Mouse (Mus musculus): ENCODE data around the gene Hspa4l. TPM values are rescaled to one million over a fixed set of nuclear protein-coding genes. Genes with fewer than 3 reads are reported as not detected.

Hspa4l gene
- 1 to 10 TPM; 6.2 TPM for total RNA-seq (2021)
- long read RNA-seq, experiment 1, full-length matches to known transcripts: 3 of 3 reads
- long read RNA-seq, experiment 1, partial matches to known transcripts: 0 of 3 reads
- long read RNA-seq, experiment 1, other reads (novel, unspliced or antisense): 0 of 3 reads
- long read RNA-seq, experiment 2, partial matches to known transcripts: 1 of 2 reads
- long read RNA-seq, experiment 2, other reads (novel, unspliced or antisense): 1 of 2 reads

GRCm38 (mm10) chr3:40744024-40744835 lies at the start of gene Hspa4l:
Gene Hspa4l (plus strand): TSS chr3:40744495.
- no peak for DNase-seq

DNA sequence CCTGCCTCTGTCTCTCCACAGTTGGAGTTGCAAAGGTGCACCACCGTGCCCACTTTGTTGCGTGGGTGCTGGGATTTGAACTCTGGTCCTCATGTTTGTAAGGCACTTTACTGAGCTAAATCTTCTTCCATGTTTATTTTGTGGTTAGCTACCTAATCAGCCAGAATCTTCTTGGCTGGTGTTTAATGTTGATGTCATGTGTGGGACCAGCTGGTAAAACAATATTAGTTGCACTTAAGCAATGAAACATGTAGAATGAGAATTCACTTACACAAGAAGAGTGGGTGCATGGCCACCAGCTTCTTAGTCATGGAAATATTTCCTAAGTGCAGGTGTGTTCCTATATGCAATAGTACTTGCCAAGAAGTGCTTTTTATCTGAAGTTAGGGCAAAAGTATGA lies 49.1 kb upstream of the Hspa4l start:
- no peak for DNase-seq

DNA sequence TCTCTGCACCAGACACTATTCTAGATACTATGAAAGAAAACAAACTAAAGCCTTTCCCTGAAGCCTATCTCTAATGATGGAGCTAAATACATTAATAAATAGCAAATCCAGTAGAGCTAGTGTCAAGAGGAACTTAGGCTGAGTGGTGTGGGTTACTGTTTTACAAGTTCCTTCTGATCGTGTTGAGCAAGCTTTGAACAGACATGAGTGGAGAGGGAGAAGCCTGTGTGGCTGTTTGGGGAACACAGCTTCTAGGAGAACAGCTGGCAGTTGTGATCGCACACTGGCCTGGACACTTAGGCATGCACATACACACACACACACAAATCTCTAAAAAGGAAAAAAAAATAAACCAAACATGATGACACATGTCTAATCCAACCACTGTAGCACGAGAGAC lies 45.5 kb upstream of the Hspa4l start:
- no peak for DNase-seq

DNA sequence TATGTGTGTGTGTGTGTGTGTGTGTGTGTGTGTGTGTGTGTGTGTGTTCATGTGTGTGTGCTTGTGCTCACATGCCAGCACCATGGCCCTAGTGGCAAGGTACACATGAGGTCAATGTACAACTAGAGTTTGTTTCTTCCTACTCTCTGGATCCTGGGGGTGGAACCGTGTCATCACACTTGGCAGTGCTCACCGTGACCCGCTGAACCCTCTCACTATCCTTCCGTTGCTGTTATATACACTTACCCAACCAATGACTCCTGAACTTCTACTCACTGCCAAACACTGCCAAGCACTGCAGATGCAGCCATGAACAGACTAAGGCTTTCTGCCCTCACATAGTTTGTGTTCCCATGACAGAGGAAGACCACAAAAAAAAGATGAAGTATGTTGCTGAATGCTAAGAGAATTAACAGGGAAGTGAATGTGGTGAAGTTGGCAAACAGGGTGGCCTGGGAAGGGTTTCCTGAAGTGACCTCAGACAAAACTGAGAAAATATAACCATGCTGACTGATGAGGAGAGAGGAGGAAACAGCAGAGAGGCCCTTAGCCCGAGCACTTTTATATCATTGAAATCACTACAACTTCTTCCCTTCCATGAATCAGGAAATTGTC lies 39.4 kb upstream of the Hspa4l start:
- no peak for DNase-seq

- no peak for DNase-seq
These were observed 35.6 kb upstream of the Hspa4l start, which contains the start of gene Slc25a31 for GRCm38 (mm10) chr3:40708655-40709054. Gene Slc25a31 (plus strand): TSS chr3:40708855.

GRCm38 (mm10) chr3:40716056-40716455 lies 28.2 kb upstream of the Hspa4l start:
- no peak for DNase-seq

DNA sequence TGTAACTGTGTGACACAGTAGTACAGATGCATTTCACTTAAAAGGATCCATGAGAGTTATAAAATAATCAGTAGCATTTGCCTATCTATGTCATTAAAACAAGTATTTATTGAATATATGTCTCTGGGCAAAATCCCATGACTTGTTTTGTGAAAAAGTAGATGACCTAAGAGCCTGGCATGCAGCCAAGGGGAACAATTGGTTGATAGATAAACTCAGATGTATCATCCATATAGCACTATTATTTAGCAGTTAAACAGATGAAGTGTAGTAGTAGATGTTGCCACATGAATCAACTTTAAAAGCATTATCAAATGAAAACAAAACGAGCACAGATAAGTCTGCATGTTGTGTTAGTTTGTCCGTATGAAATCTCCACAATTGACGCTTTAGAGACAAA lies 25.3 kb upstream of the Hspa4l start:
- no peak for DNase-seq

DNA sequence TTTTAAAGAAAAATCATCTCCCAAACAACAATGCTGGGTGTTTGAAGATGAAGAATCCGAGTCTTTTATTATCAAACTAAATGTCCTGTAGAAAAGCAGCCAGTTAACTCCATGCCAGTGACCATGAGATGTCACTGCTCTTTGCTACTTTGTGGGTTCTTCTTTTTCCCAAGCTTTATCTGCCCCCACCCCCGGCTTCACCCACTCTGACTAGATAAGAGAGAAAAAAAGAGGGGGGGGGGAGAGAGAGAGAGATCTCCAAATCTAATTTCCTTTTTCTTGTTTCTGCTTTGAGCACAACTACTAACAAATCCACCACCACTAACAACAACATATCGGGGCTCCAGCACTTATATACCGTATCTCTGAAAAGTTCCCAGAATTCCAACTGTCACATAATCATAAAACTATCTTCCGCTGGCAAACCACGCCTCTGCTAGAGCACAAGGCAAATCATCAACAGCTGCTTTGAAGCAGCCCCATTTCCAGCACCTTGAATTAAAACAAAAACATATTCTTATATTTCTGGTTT lies 5.8 kb upstream of the Hspa4l start:
- no peak for DNase-seq

DNA sequence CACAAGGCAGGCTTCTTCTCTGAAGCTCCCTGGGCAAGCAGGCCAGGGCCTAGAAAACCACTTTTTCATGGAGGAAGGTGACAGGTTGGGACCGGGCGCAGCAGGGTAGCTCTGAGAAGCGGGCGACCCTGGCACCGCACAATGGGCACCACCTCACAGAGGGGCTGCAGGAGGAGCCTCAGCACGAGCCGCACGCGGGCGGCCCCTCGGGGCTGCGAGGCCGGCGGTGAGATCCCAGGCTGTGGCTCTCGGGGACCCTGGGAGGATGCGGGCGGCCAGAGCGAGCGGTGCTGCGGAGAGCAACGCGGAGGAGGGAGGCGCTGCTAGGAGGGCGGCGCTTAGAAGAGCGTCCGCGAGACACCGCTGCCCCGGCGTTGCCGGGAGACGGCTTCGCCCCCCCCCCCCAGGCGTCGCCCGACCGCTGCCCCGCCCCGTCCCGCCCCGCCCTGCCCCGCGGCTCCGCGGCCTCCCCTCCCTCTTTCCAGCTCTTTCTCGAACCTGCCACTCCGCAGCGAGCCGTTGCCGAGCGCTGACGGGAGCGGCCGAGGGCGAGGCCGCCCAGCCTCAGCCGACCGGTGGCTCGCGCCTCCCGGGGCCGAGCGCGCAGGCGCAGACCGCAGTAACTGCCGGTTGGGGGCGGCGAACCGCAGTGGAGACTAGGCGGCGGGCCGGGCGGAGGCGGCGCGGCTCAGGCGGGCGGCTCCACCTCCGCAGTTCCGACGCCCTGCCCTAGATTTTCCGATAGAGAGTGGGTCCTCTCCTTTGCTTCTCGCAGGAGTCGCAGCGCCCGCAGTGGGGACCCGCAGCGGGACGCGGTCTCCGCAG lies 753 bp downstream of the Hspa4l start:
- DNase-seq: peak; percentile 90

DNA sequence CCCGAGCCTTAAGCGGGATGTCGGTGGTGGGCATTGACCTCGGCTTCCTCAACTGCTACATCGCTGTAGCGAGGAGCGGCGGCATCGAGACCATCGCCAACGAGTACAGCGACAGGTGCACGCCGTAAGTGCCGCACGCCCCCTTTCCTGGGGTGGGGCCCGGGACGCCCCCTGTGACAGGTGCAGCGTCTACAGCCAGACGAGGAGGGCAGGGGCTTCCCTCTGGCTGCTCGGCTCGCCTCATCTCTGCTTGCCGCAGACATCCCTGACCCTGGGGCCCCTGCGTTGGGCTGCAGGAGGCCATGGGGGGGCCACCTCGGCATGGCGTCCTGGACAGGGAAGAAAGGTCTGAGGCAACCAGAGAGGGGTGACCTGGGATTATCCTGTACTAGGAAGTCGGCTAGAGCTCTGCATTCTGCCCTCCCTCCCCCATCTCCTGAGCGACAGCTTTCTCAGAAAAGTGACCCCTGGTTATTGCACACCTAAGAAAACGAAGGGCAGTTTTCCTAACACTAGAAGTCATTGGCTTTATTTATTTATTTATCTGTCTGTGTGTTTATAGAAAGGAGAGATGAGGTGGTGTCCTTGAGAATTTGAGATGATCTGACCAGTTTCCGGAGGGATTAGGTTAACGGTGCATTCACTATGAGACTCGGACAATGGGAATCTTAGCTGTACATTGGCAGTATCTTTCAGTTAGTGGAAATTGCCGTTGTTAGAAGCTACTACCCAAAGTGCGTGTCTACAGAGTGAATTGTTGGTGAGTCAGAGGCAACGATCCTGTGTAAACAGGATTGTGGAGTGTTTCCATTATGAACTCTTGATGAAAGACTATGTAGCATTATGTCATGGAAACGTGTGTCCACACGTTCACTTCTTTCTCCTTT lies 1.6 kb downstream of the Hspa4l start:
- no peak for DNase-seq

- DNase-seq: no peak
These were observed 16.5 kb downstream of the Hspa4l start for GRCm38 (mm10) chr3:40760746-40761145.

GRCm38 (mm10) chr3:40761312-40761711 lies 17.0 kb downstream of the Hspa4l start:
- DNase-seq: no peak

DNA sequence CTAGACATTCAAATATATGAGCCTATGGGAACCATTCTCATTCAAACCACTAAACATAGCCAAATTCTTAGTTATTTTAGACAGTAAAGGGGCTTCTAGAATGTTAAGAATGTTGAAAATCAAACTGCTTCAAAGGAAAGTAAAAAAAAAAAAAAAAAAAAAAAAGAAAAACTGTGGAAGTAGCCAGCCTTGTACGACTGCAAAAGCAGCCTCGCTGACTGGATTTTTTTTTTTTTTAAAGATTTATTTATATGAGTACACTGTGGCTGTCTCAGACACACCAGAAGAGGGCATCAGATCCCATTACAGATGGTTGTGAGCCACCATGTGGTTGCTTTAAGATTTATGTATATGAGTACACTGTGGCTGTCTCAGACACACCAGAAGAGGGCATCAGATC lies 49.5 kb downstream of the Hspa4l start:
- no peak for DNase-seq

DNA sequence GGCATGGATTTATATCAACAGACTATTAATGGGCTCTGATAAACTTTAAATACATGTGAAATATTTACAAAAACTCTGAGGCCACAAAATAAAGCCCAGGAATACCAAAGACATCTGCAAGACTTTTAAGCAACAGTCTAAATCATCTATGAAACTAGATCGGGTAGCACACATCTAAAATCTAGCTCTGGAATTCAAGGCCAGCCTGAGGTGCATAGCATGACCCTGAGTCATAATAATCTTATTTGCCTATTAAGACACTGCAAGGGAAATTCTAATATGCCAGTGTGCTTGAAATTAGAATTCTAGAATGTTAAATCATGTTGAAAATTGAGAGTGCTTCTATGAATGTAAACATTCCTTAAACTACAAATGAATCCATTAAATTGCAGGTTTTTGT lies 53.8 kb downstream of the Hspa4l start:
- no peak for DNase-seq

DNA sequence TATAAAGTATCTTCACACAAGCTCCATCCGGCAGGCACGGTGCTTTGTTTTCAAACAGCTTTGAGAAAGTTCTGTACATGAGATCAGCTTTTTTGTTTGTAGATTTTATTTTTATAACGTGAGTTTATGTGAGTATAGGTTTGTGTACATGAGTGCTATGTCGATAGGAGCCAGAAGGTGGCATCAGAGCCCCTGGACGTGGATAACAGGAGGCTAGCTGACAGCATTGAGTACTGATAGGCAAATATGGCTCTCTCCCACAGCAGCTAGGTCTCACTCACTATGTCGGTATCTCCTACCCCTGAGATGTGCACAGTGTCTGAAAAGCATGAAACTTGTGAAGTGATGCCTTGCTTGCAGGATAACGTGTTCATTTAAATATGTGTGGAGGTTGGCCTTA lies 54.2 kb downstream of the Hspa4l start:
- DNase-seq: no peak

GRCm38 (mm10) chr3:40799530-40800372 lies 55.5 kb downstream of the Hspa4l start, which contains the start of gene Plk4:
Gene Plk4 (plus strand): TSS chr3:40800019.
- DNase-seq: peak; percentile 93

DNA sequence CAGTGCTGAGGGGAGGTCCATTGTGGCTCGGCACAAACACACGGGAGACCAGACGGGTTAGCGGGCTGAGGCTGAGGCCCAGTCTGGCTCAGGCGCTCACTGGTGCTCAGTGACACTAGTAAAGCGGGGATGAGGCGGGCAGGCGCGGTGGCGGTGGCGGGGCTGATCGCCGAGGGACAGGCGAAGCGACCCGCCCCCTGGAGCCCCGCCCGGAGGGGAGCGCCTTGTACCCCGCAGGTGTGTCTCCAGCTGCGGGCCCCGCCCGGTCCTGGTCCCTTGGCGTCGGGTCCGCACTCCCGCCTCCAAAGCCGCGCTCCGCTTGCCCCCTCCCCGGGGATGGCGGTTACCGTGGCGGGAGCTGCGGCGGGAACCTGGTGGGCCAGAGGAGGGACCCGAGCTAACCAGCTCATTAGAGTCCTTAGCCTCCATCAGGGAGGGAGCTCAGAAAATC lies 56.1 kb downstream of the Hspa4l start:
- DNase-seq: peak; percentile 34

DNA sequence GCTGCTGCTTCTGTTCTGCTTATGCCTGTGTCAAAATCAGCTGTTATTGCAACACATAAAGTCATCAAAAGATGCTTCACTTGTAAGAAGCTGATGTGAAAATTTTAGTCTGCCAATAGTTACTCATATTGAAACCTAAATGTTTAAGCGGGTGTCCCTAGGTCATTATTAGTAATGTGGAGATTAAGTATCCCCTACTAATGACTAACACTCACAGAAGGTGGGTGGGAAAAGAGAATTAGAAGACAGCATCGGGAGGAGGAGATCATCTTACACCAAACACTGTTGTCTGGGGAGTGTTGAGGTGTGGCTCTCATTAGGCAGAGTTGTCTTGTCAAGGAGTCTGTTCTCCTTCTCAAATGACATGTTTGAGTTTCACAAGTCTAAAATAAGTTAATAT lies 62.6 kb downstream of the Hspa4l start:
- no peak for DNase-seq

DNA sequence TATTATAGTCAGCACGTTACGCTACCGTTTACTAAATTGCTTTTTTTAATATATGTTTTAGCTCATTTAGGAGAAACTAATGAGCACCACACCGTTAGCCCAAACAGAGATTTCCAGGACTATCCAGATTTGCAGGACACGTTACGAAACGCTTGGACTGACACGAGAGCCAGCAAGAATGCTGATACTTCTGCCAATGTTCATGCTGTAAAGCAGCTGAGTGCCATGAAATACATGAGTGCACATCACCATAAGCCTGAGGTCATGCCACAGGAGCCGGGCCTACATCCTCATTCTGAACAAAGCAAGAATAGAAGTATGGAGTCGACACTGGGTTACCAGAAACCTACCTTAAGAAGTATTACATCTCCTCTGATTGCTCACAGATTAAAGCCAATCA lies 64.4 kb downstream of the Hspa4l start:
- DNase-seq: no peak

GRCm38 (mm10) chr3:40809894-40810293 lies 65.6 kb downstream of the Hspa4l start:
- no peak for DNase-seq
